Mouse (Mus musculus): ENCODE data around the gene Tubb1. TPM values are rescaled to one million over a fixed set of nuclear protein-coding genes. Genes with fewer than 3 reads are reported as not detected.

The Tubb1 gene
- total RNA-seq, 2 experiments from 2014 or later, result 2.0 TPM; not detected in 1

DNA sequence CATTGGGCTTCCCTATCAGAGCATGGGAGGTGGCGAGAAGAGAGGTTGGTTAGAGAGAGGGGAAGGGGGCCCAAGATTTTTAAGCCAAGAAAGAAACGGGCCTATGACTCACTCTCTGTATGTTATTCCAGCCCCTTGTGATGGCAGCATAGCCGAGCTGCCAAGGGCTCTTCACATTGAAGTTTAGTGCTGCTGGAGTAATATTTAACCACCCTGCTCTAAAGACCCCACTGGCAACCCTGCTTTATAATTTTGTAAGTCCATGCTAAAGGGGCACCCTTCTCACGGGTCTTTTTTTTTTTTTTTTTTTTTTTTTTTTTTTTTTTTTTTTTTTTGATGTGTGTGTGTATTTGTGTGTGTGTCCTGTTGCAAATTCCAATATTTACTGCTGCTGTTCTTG lies 8.6 kb upstream of the Tubb1 start:
- no peak for ATAC-seq (replicated peaks; ENCODE audit: low FRiP score, poor library complexity, severe bottlenecking)

- no peak for ATAC-seq (replicated peaks; ENCODE audit: low FRiP score, poor library complexity, severe bottlenecking)
These were observed 8.0 kb upstream of the Tubb1 start for GRCm38 (mm10) chr2:174442460-174442859.

- ATAC-seq (replicated peaks; ENCODE audit: low FRiP score, poor library complexity, severe bottlenecking), result no peak
These were observed 7.4 kb upstream of the Tubb1 start for GRCm38 (mm10) chr2:174443046-174443445.

- ATAC-seq (replicated peaks; ENCODE audit: low FRiP score, poor library complexity, severe bottlenecking), result no peak
These were observed 6.1 kb upstream of the Tubb1 start for GRCm38 (mm10) chr2:174444359-174444758.

DNA sequence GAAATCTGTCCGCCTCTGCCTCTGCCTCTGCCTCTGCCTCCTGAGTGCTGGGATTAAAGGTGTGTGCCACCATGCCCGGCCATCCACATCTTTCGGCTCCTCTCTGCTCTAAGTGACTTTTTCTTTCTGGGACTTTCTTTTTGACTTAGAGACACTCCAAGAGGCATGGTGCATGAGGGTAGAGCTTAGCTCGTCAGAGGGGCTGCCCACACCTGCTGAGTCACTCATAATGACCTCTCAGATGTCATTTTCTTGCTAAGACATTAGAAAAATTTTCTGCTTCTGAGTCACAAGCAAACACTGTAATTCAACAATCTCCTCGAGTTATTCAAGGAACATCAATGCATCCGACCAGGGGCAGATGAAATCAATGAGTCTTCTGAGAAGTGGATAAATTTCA lies 5.5 kb upstream of the Tubb1 start:
- no peak for ATAC-seq (replicated peaks; ENCODE audit: low FRiP score, poor library complexity, severe bottlenecking)

DNA sequence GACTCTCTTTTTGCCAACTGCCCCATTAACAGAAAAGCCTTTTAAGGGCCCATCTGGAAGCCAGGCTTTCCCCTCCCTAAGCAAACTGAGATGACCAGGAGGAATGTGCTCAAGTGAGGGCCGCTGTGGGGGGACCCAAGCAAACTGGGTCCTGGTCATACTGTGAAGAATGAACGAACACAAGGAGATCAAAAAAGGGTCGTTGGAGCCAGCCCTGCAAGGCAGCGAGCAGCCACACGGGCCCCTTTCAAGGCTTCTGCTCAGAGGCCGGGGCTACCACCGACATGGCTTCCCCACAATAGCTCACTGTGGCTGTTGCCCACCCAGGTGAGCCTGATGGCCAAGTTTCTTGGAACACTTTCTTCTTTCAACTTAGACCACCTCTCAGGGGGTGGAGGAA lies 4.0 kb upstream of the Tubb1 start:
- ATAC-seq (replicated peaks; ENCODE audit: low FRiP score, poor library complexity, severe bottlenecking), result no peak

- no peak for ATAC-seq (replicated peaks; ENCODE audit: low FRiP score, poor library complexity, severe bottlenecking)
These were observed 3.6 kb upstream of the Tubb1 start for GRCm38 (mm10) chr2:174446905-174447304.

GRCm38 (mm10) chr2:174448405-174448804 lies 2.1 kb upstream of the Tubb1 start:
- ATAC-seq (replicated peaks; ENCODE audit: low FRiP score, poor library complexity, severe bottlenecking), result no peak

DNA sequence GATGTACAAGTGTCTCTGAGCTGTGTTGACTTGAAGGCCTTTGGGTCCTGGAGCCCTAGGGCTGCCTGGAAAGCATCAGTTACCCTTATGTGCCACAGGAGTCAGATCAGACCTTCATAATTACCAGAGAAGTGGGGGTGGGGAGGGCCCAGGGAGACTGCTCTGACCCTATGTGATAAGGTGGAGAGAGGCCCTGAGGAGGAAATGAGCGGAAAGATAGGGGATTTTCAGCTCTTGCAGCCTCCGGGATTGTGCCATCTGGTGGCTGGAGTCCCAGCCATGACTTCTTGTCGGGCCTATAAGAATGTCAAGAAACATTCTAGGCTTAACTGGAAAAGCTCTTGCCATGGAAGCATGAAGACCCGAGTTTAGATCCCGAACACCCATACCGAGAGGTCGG lies 3.2 kb downstream of the Tubb1 start:
- peak; percentile 96 for ATAC-seq (replicated peaks; ENCODE audit: low FRiP score, poor library complexity, severe bottlenecking)

DNA sequence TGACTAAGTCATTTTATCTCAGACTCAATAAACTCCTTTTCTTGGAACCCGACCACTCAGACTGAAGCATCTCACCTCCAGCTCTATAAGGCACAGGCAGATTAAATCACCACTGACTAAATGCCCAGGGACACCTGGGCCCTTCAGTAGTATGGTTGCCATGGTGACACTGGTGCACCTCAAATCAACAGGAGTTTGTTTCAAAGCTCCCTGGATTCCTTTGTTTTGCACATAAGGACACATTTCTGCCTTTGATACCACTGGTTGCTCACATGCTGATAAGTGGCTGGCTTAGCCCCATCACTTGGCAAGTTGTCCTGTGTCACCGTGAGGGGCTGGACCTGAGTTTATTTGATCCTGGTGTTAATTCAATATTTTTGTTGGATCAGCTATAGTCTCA lies 8.9 kb downstream of the Tubb1 start:
- no peak for ATAC-seq (replicated peaks; ENCODE audit: low FRiP score, poor library complexity, severe bottlenecking)

- 0 out of 2 replicates have a peak, but pooled peaks have one; percentile 20 for ATAC-seq (replicated peaks; ENCODE audit: low FRiP score, poor library complexity, severe bottlenecking)
These were observed 12.9 kb downstream of the Tubb1 start for GRCm38 (mm10) chr2:174463370-174463769.

DNA sequence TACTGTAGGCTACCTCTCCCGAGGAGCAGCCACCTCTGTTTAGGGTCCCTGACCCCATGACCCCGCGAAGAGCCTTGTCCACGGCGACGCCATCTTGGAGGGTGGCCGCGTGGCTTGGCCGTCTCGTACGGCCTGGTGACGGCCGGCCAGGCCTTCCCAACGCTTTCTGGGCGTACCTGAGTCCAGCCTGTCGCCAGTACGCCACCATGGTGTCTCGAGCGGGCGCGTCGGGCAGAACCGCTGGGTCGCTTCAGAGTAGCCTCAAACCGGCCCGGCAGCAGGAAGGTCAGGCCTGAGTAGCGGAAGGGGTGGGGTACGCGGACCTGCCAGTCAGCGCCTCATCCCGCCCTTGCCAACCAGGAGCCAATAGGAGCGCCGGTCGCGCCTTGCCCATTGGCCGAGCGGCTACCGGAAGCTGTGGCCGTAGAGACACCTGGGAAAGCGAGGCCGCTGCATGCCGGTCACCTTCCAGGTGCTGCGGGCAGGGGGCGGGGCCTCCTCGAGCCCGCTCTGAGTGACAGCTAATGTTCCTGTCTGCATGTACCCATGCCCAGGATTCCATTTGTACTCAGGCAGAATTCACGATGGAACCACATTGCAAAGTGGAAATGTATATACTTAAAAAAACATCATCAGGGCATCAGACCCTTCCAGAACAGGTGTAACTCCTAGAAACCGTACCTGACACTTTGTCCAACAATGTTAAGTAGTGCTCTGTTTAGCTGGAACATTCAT lies 13.5 kb downstream of the Tubb1 start, which contains the start of gene Atp5e:
Gene Atp5e, minus strand, starts transcription at position 317 of the 735 bp plus-strand sequence.
- peak; percentile 100 for ATAC-seq (replicated peaks; ENCODE audit: low FRiP score, poor library complexity, severe bottlenecking)

- ATAC-seq (replicated peaks; ENCODE audit: low FRiP score, poor library complexity, severe bottlenecking), result no peak
These were observed 19.8 kb downstream of the Tubb1 start for GRCm38 (mm10) chr2:174470333-174470732.

DNA sequence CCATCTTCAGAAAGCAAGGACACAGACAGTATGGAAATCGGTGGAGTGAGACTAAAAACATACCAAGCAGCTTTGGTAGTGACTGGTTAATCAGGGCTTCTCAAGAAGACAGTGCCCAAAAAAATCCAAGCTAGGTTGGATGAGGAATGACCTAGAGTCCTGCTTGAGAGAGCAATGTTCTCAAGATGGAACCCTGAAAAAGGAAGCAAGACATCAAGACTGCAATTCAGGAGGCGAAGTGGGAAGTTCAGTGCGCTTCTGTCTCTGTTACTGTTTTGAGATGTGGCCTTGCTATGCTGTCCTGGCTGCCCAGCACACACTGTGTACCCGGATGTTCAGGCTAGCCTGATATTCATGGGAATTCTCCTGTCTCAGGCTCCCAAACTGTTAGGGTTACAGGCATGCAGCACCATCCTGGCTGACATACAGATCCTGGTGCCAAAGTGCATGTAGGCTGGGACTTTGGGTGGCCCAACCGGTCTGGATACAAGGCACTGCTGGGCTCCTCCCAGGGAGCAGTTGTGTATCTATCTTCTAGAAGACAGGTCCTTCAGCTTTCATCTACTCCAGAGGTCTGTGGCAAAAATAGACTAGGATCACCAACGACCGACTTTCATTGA lies 20.4 kb downstream of the Tubb1 start:
- ATAC-seq (replicated peaks; ENCODE audit: low FRiP score, poor library complexity, severe bottlenecking), result no peak

GRCm38 (mm10) chr2:174472407-174472806 lies 21.9 kb downstream of the Tubb1 start:
- ATAC-seq (replicated peaks; ENCODE audit: low FRiP score, poor library complexity, severe bottlenecking), result peak; percentile 28

GRCm38 (mm10) chr2:174472818-174473549 lies 22.5 kb downstream of the Tubb1 start, which contains the start of gene Prelid3b:
Prelid3b (minus strand) TSS chr2:174473081.
- ATAC-seq (replicated peaks; ENCODE audit: low FRiP score, poor library complexity, severe bottlenecking), result peak; percentile 86

DNA sequence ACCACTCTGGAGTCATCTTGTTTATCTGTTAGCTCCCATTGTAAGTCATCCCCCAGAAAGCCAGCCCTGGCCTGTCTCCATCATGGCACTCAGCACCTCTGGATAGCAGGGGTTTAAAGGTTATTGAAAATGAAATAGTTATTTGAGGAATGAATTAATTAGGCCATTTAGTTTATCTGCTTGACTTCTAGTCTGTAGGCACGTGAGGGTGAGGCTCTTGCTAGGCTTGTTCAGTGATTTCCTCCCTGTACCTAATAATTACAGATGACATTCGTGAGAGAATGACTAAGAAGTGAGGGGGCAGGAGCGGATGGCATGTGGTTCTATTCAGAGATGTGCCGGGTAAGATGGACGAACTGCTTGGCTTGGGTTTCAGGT lies 23.0 kb downstream of the Tubb1 start:
- no peak; the same call in 1 of the 2 replicates for ATAC-seq (replicated peaks; ENCODE audit: low FRiP score, poor library complexity, severe bottlenecking)

DNA sequence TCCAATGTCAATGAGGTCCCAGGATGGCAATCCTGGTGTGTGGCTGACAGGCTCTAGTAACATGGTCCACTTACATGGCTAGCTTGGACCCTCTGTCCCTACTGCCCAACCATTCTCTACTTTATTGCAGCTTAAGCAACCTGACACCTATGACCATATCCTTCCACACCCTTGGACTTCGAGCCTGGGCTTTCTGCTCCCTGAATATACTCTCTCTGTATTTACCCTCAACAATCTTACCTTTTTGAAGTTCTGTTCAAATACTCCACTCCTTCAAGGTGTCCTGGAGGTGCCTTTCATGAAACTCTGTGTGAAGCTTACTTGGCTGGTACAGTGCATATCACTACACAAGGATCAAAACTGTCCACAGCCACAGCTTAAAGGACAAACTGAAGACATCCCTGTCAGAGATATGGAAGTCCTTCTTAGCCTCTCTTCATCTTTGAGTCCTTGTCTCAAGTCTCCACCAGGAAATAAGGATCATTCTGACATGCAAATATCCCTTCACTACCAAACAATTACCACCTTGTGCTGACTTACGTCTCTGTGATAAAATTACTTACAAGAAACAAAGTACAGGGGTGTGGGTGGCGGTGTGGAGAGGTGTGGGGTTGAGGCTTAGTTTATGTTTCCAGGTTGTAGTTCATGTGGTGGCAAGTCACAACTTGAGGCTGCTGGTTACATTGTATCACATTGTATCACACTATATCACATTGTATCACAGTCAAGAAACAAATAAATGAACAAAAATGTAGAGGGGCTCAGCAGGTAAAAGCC lies 27.2 kb downstream of the Tubb1 start:
- no peak for ATAC-seq (replicated peaks; ENCODE audit: low FRiP score, poor library complexity, severe bottlenecking)

DNA sequence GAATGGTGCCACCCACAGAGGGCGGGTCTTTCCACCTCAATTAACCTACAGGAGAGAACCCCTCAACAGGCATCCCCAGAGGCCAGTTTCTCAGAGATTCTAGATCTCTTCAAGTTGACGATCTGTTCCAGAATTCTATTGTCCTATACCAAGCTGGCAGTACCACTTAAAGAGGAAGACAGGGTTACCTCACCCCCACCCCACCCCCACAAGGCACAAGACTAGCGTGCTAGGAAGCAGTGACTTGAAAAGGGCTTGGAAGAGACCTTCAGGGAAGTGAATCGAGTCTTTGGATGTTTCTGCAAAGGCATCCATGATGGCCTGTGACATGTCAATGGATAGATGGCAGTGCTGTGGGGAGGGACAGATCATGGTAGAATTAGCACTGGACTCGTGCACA lies 28.3 kb downstream of the Tubb1 start:
- no peak for ATAC-seq (replicated peaks; ENCODE audit: low FRiP score, poor library complexity, severe bottlenecking)

GRCm38 (mm10) chr2:174487005-174487404 lies 36.5 kb downstream of the Tubb1 start:
- ATAC-seq (replicated peaks; ENCODE audit: low FRiP score, poor library complexity, severe bottlenecking), result no peak

All from erythroid progenitor cell, adult 5-6 weeks (primary cell).